Mouse (Mus musculus) E14TG2a.4 (cell line): ENCODE measurements around the gene Alg14.

ENCODE experiments used
- H3K27me3 ChIP-seq: 2 replicates; pipeline ENCODE4 v1.6.1; 2014; ENCODE audit warnings: low read length, control low read depth; ENCODE audit not compliant: insufficient read depth
- H3K36me3 ChIP-seq: 2 replicates; pipeline ENCODE4 v1.6.1; 2014; ENCODE audit warnings: low read length, control low read depth; ENCODE audit not compliant: insufficient read depth
- H3K4me1 ChIP-seq: replicated peaks from 2 replicates; pipeline ENCODE4 v1.6.1; 2014; ENCODE audit warnings: low read depth, low read length, control low read depth
- H3K4me3 ChIP-seq: replicated peaks from 2 replicates; pipeline ENCODE4 v1.5.1; 2014; ENCODE audit warnings: mild to moderate bottlenecking, low read length
- H3K9me3 ChIP-seq: 2 replicates; pipeline ENCODE4 v1.6.1; 2014; ENCODE audit warnings: low read length, control low read depth
- CTCF ChIP-seq: conservative IDR thresholded peaks from 2 replicates; pipeline ENCODE4 v1.5.1; 2014; ENCODE audit warnings: low read length
- NANOG ChIP-seq: IDR thresholded peaks from 2 replicates; pipeline ENCODE4 v1.6.1; 2014; ENCODE audit warnings: borderline replicate concordance, low read length, mixed read lengths
- POU5F1 ChIP-seq: IDR thresholded peaks from 2 replicates; pipeline ENCODE4 v1.6.1; 2014; ENCODE audit warnings: low read length, borderline replicate concordance

Alg14 gene

GRCm38 (mm10) chr3:121408386-121408785 is 116.8 kb downstream of the Alg14 start:
- TF ChIP-seq POU5F1 (no peak), CTCF (no peak), NANOG (no peak)
- no peak overlapping the region for H3K4me3 ChIP-seq
- H3K27me3 ChIP-seq: 0 out of 2 replicates have a peak, but pooled peaks cover 2% of the 10 kb centered on the region
- H3K9me3 ChIP-seq: no peaks in the 10 kb centered on the region
- peaks cover 26% of the 10 kb centered on the region for H3K4me1 ChIP-seq
- no peaks in the 10 kb centered on the region for H3K36me3 ChIP-seq

GRCm38 (mm10) chr3:121411450-121411849 is 119.9 kb downstream of the Alg14 start:
- peaks cover 27% of the 10 kb centered on the region for H3K4me1 ChIP-seq
- TF ChIP-seq POU5F1 (no peak), CTCF (no peak), NANOG (no peak)
- H3K9me3 ChIP-seq: no peaks in the 10 kb centered on the region
- 0 out of 2 replicates have a peak, but pooled peaks cover 2% of the 10 kb centered on the region for H3K27me3 ChIP-seq
- H3K4me3 ChIP-seq: no peak overlapping the region
- no peaks in the 10 kb centered on the region for H3K36me3 ChIP-seq
